ENCODE assay signal across 20 mouse cellular contexts in genomic region chr13:24263560-24263959, GRCm38 (mm10).
"Had no signal": no experiment of that assay in that cellular context is flagged by ENCODE, and none has a peak within 500 bp of the region (broad histone marks: within the 10 kb centered on the region; RNA-seq: fewer than 3 reads in every experiment).

No protein-coding gene starts in this region.

- ATAC-seq: forebrain, embryonic 13.5 days; forebrain, embryonic 14.5 days; forebrain, embryonic 15.5 days; forebrain, embryonic 16.5 days; forebrain, postnatal 0 days had no signal

- DNase-seq: cerebellum, adult 8-10 months; cerebellum, adult 9-10 months; cerebellum, adult 9-11 months; cerebellum, postnatal 10 days; cerebellum, postnatal 14 days; cerebellum, postnatal 25 days; cerebellum, postnatal 36 days; embryo, embryonic 11 days; forebrain, postnatal 0 days; gastrocnemius, adult 2 months; gastrocnemius, postnatal 10 days; gastrocnemius, postnatal 14 days; gastrocnemius, postnatal 25 days; gastrocnemius, postnatal 36 days; heart, adult 18-20 months; heart, adult 2 months had no signal
